Mouse (Mus musculus) gastrocnemius, postnatal 25 days (tissue): Measurements from ENCODE around the gene Gabrq. TPM values are rescaled to one million over a fixed set of nuclear protein-coding genes. Genes with fewer than 3 reads are reported as not detected.

Source experiments
- DNase-seq: peaks from one replicate; pipeline ENCODE4 v3.0.0; 2022
- long read RNA-seq, 2 experiments: library from polyadenylated mRNA; stranded (forward); transcript quantifications; one replicate each; pipeline ENCODE4 v2.0.0; 2021
- total RNA-seq, 2 experiments: library from RNA; stranded (reverse); gene quantifications; 1 replicate in 1 of 2; 2 replicates in 1 of 2; pipeline ENCODE4 v1.2.3; 2021

Gabrq gene
- total RNA-seq, result not detected
- long read RNA-seq, experiment 1, result 0 reads
- long read RNA-seq, experiment 2, result 0 reads

DNA sequence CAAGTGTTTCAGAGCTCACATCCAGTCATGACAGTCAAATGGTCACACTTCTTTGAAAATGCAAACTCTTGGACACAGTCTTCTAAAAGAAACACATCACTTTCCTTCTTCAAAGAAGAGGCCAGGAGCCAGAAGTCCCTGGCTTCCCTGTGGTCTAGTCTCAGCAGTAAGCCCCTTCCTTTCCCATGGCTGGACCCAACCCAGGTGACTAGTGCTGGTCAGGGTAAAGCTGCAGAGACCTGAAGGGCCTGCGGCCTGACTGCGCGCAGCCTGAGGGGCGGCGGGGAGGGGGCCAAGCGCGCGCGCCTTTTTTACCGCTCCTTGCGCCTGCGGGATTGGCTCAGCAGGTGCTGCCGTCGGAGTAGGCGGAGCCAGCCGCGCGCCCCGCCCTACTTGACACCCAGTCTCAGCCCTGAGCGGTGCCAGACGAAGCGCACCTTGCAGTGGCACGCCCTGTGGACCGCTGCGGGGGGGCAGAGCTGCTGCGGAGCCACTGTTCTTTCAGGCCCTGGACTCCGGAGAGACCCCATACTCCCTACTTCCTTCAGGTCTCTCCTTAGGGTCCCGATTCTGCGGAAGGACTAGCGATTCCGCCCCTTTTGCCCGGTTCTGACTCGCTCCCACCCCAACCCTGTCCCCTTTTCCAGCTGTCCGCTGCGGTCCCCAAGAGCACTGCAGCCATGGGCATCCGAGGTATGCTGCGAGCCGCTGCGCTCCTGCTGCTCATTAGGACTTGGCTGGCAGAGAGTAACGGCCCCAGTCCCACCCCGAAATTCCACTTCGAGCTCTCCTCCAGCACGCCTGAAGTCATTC is at the start of gene Gabrq:
TSS of gene Gabrq (plus strand) at position 403 of the 813 bp plus-strand sequence.
- no peak for DNase-seq

DNA sequence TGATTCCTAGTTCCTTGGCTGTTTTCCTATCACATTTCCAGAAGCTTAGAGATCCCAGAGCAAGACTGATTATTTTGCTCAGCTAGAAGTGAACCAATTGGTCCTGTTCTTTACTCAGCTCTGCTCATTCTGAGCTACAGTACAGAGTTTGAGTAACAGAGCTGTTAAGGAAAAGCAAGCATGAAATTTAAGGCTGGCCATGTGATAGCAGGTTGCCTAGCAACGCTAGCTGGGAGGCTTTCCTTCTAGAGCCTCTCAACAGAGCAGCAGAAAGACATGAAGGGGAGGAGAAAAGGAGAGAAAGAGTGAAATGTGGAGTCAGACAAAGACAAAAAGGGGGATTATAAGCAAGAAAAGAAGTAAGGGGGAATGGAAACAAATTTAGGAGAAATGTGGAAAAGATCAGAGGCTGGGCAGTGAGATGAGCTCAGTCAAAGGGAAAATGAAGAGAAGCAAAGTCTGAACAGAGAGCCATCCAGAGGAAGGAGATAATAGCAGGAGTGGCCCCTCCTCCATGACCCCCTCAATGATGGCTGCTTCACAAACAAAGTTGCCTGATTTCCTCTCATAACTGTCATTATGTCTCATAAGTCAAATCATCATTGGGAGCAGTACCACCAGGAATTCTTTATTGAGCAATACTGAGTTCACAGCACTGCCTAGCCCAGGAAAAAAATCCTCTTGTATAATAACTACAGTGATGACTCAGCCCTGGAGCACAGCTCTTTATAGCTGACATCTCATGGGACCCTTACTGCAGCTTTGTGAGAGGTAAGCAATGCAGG is 36.0 kb upstream of the Gabrq start:
- no peak for DNase-seq

DNA sequence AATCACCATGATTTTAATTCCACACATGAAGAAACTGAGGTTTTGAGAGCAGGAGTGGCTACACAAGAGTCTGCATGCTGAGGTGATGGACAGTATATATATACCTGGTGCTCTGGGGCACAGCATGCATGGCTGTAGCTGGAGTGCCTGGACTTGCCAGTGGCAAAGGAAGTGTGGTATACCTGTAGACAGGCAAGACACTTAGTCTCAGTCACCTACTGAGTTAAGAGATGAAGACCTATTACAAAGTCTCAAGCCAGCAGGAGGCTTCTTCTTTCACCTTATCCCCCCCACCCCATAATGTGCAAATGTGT is 35.5 kb upstream of the Gabrq start:
- DNase-seq, result no peak

DNA sequence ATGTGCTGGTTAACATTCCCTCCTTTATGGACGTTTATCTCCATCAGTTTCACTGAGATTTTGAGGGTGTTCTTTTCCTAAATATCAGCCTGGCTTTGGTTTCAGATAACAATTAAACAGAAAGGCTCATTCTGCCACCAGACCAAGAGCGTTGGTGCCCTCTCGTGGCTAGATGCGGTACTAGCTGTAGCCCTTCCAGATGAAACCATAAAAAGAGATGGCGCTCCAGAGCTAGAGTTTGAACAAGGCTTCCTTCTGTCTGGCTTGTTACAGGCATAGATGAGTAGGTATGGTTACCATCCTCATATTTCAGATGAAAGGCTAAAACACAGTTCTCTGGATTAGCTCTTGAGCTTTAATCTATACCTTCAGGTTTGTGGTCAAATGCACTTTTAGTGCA is 5.4 kb upstream of the Gabrq start:
- no peak for DNase-seq

DNA sequence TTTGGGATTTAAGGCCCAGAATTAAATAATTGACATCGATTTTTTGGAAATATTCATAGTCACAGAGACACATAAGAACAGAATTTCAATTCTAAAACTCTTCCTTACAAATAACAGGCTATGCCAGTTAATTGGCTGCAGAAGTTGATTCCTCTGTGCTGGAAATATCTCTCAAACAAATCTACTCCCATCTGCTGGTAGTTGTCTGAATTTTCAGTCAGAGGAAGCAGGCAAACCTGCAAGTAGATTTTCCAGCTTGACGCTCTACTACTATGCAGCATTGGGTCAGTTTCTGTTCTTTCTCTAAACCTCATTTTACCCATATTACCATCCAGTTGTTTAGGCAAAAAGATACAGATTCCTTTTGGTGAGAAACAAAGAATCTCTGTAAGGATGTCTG is 1.7 kb upstream of the Gabrq start:
- no peak for DNase-seq

DNA sequence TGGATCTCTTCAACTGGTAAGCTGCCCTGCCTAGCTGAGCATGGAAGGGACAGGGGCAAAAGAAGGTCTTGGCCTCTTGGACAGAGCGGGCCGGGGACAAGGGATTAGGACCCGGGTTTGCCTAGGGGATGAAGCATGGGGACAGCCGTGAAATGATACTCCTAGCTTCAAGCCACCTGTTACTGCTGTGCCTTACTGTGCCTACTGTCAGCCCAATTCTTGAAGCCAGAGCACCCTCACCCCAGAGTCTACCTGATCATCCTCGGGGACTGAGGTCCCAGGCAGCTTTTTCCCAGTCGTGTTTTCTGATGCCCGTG is 569 bp downstream of the Gabrq start:
- no peak for DNase-seq

Other genes with a start within 250 kb of the Gabrq start
- under 1 TPM; 0.15 to 0.51 TPM for gene Gabra3, start 168.3 kb upstream of the Gabrq start, total RNA-seq
- 10 to 100 TPM; 23.8 to 25.9 TPM for gene Cetn2, start 93.2 kb downstream of the Gabrq start, total RNA-seq
- gene Nsdhl, start 93.4 kb downstream of the Gabrq start, total RNA-seq, result 1 to 10 TPM; 4.0 to 6.1 TPM
- gene Zfp185, start 162.2 kb downstream of the Gabrq start, total RNA-seq, result 1 to 10 TPM; 2.1 to 4.4 TPM
- gene Pnma5, start 211.9 kb downstream of the Gabrq start, total RNA-seq, result not detected
- gene Pnma3, start 239.6 kb downstream of the Gabrq start, total RNA-seq, result not detected